Mouse (Mus musculus) heart, adult 2 months (tissue): Measurements from ENCODE around the gene Cnga2. TPM values are rescaled to one million over a fixed set of nuclear protein-coding genes. Genes with fewer than 3 reads are reported as not detected.
A peak's percentile ranks its signal among the peaks of the same experiment; 100 is the strongest.

ENCODE experiments used
- DNase-seq, 2 experiments: peaks; one replicate each; pipeline ENCODE4 v3.0.0; 2021
- H3K27ac ChIP-seq: fragments of 200-600 bp; 2 replicates; pipeline ENCODE4 v1.8.1; 2022
- H3K27me3 ChIP-seq: fragments of 200-500 bp; 2 replicates; pipeline ENCODE4 v1.6.1; 2012; ENCODE audit warnings: mild to moderate bottlenecking, low read length, inconsistent platforms, mixed read lengths; ENCODE audit not compliant: control insufficient read depth, insufficient read depth
- H3K36me3 ChIP-seq: fragments of 200-500 bp; 2 replicates; pipeline ENCODE4 v1.6.1; 2012; ENCODE audit warnings: low read length, inconsistent platforms; ENCODE audit not compliant: control insufficient read depth, insufficient read depth
- H3K4me1 ChIP-seq: fragments of 200-500 bp; 2 replicates; pipeline ENCODE4 v1.6.1; 2011; ENCODE audit warnings: low read length; ENCODE audit not compliant: control insufficient read depth, insufficient read depth
- H3K4me3 ChIP-seq: fragments of 200-600 bp; 2 replicates; pipeline ENCODE4 v1.8.1; 2022
- H3K79me2 ChIP-seq: fragments of 200-500 bp; replicated peaks from 2 replicates; pipeline ENCODE4 v1.6.1; 2012; ENCODE audit warnings: mild to moderate bottlenecking, inconsistent platforms, low read length, moderate library complexity, mixed read lengths; ENCODE audit not compliant: control insufficient read depth, insufficient read depth
- H3K9ac ChIP-seq: fragments of 200-500 bp; 2 replicates; pipeline ENCODE4 v1.6.1; 2012; ENCODE audit warnings: low read depth, mild to moderate bottlenecking, control low read depth, inconsistent platforms, low read length, mixed read lengths
- CTCF ChIP-seq: fragments of 200-600 bp; IDR thresholded peaks from 2 replicates; pipeline ENCODE4 v1.8.1; 2022; ENCODE audit warnings: antibody characterized with exemption, mild to moderate bottlenecking, moderate library complexity
- EP300 ChIP-seq: fragments of 200-500 bp; IDR thresholded peaks from 2 replicates; pipeline ENCODE4 v1.6.1; 2011; ENCODE audit warnings: low read depth, low read length, control low read depth; ENCODE audit not compliant: insufficient read depth
- POLR2A ChIP-seq: fragments of 200-500 bp; IDR thresholded peaks from 2 replicates; pipeline ENCODE4 v1.6.1; 2011; ENCODE audit warnings: mild to moderate bottlenecking, low read depth, low read length, control low read depth; ENCODE audit not compliant: insufficient read depth
- WGBS: fragments of 180-500 bp; shearing (Covaris S2); methylation state at CpG from one replicate; pipeline ENCODE4 v1.1.7; 2018; 5-methylcytosine and 5-hydroxymethylcytosine counted together
- intact Hi-C: fragments of 180-260 bp; cut with DNase I; formaldehyde crosslinking; loops from one replicate; pipeline ENCODE4 v1.15.1; 2025
- polyA plus RNA-seq: library from polyadenylated mRNA; depleted of rRNA; stranded (reverse); fragments of >200 nt; gene quantifications from 2 replicates; pipeline ENCODE4 v1.2.3, GENCODE M21; 2012; rRNA removed
- total RNA-seq, 2 experiments: library from RNA; stranded (reverse); gene quantifications; 2 replicates each; pipeline ENCODE4 v1.2.3; 2021

The Cnga2 gene
- total and polyA plus RNA-seq, 3 experiments: 0.04 TPM; not detected in 2

- no peak overlapping the region for H3K27ac ChIP-seq
- H3K4me3 ChIP-seq: no peak overlapping the region
- 79% methylated on average over 1 of the region's 1 CpGs for WGBS
- H3K36me3 ChIP-seq: no peaks in the 10 kb centered on the region
- intact Hi-C loops: no loop called here
- H3K9ac ChIP-seq: no peak overlapping the region
- no peaks in the 10 kb centered on the region for H3K79me2 ChIP-seq
- TF ChIP-seq EP300 (no peak), POLR2A (no peak), CTCF (no peak)
- H3K27me3 ChIP-seq: no peaks in the 10 kb centered on the region
- no peak for DNase-seq
- H3K4me1 ChIP-seq: no peaks in the 10 kb centered on the region
These were observed 30.6 kb downstream of the Cnga2 start for GRCm38 (mm10) chrX:72022241-72022640.

- Histone ChIP-seq H3K36me3 (no peaks in the 10 kb centered on the region), H3K27ac (no peak overlapping the region), H3K4me3 (no peak overlapping the region), H3K27me3 (no peaks in the 10 kb centered on the region), H3K79me2 (no peaks in the 10 kb centered on the region), H3K4me1 (no peaks in the 10 kb centered on the region), H3K9ac (no peak overlapping the region)
- peak; percentile 55 for TF ChIP-seq CTCF
- TF ChIP-seq EP300: no peak
- TF ChIP-seq POLR2A: no peak
- no peak for DNase-seq
- intact Hi-C loops: no loop called here
- 37% methylated on average over 10 of the region's 10 CpGs for WGBS
These were observed 31.2 kb downstream of the Cnga2 start for GRCm38 (mm10) chrX:72022750-72023398.

- intact Hi-C loops: no loop called here
- no peak overlapping the region for H3K27ac ChIP-seq
- H3K36me3 ChIP-seq: no peaks in the 10 kb centered on the region
- no peak overlapping the region for H3K9ac ChIP-seq
- no peaks in the 10 kb centered on the region for H3K27me3 ChIP-seq
- no peak for DNase-seq
- H3K79me2 ChIP-seq: no peaks in the 10 kb centered on the region
- no peak for TF ChIP-seq EP300
- TF ChIP-seq POLR2A: no peak
- TF ChIP-seq CTCF: no peak
- no peak overlapping the region for H3K4me3 ChIP-seq
- H3K4me1 ChIP-seq: no peaks in the 10 kb centered on the region
- WGBS: 83% methylated on average over 3 of the region's 3 CpGs
These were observed 31.9 kb downstream of the Cnga2 start for GRCm38 (mm10) chrX:72023542-72023941.

GRCm38 (mm10) chrX:72044056-72044455 lies 52.4 kb downstream of the Cnga2 start:
- WGBS: 50% methylated on average over 3 of the region's 3 CpGs

GRCm38 (mm10) chrX:72047918-72048317 lies 56.3 kb downstream of the Cnga2 start:
- no peaks in the 10 kb centered on the region for H3K4me1 ChIP-seq
- WGBS: 70% methylated on average over 2 of the region's 2 CpGs
- no peak overlapping the region for H3K4me3 ChIP-seq
- intact Hi-C loops: no loop called here
- H3K27ac ChIP-seq: no peak overlapping the region
- H3K27me3 ChIP-seq: no peaks in the 10 kb centered on the region
- DNase-seq: no peak
- no peak for TF ChIP-seq EP300
- no peak for TF ChIP-seq CTCF
- no peak for TF ChIP-seq POLR2A
- no peaks in the 10 kb centered on the region for H3K36me3 ChIP-seq
- no peaks in the 10 kb centered on the region for H3K79me2 ChIP-seq
- no peak overlapping the region for H3K9ac ChIP-seq

More at GRCm38 (mm10) chrX:72044056-72044455, 52.4 kb downstream of the Cnga2 start:
- Histone ChIP-seq H3K27ac (no peak overlapping the region), H3K4me3 (no peak overlapping the region), H3K79me2 (no peaks in the 10 kb centered on the region), H3K9ac (no peak overlapping the region), H3K36me3 (no peaks in the 10 kb centered on the region), H3K27me3 (no peaks in the 10 kb centered on the region), H3K4me1 (no peaks in the 10 kb centered on the region)
- DNase-seq: peak; percentile 40 to 44
- TF ChIP-seq EP300 (no peak), CTCF (no peak), POLR2A (no peak)
- intact Hi-C loops: no loop called here

Other genes with a start within 250 kb of the Cnga2 start
- gene Vma21, start 175.9 kb upstream of the Cnga2 start, total RNA-seq: 10 to 100 TPM; 15.8 to 21.0 TPM
- 3.5 and 5.6 TPM in 2 replicates for gene Vma21, start 175.9 kb upstream of the Cnga2 start, polyA plus RNA-seq
- gene Gm1141, start 70.8 kb upstream of the Cnga2 start, total RNA-seq: not detected
- gene Gm1141, start 70.8 kb upstream of the Cnga2 start, polyA plus RNA-seq: 0.04 and 0.29 TPM in 2 replicates
- gene Prrg3, start 29.2 kb upstream of the Cnga2 start, total RNA-seq: 1 to 10 TPM; 4.5 to 6.8 TPM
- 4.9 and 6.7 TPM in 2 replicates for gene Prrg3, start 29.2 kb upstream of the Cnga2 start, polyA plus RNA-seq
- gene Fate1, start 18.9 kb upstream of the Cnga2 start, total RNA-seq: not detected
- not detected in 2 replicates for gene Fate1, start 18.9 kb upstream of the Cnga2 start, polyA plus RNA-seq
- not detected for gene Magea4, start 230.2 kb downstream of the Cnga2 start, total RNA-seq
- not detected in 2 replicates for gene Magea4, start 230.2 kb downstream of the Cnga2 start, polyA plus RNA-seq